Mouse (Mus musculus) CD8-positive naive resting alpha-beta T cell, adult 2 months (primary cell): ENCODE data around the gene Syne3.
A peak's percentile ranks its signal among the peaks of the same experiment; 100 is the strongest.

Experiments used
- DNase-seq, 2 experiments: peaks; one replicate each; pipeline ENCODE4 v3.0.0; 2022; ENCODE audit warnings: low read depth in 2 of 2, low spot score in 2 of 2

The Syne3 gene

GRCm38 (mm10) chr12:104969618-104970017 lies 40.0 kb downstream of the Syne3 start:
- DNase-seq, result no peak

- DNase-seq, result no peak
These were observed 40.4 kb downstream of the Syne3 start for GRCm38 (mm10) chr12:104969177-104969576.

GRCm38 (mm10) chr12:104964953-104965911 lies 44.4 kb downstream of the Syne3 start:
- DNase-seq, result no peak

- DNase-seq, result no peak
These were observed 49.2 kb downstream of the Syne3 start for GRCm38 (mm10) chr12:104960421-104960820.

- DNase-seq, result no peak
These were observed 49.6 kb downstream of the Syne3 start for GRCm38 (mm10) chr12:104959966-104960365.

GRCm38 (mm10) chr12:104958263-104958662 lies 51.3 kb downstream of the Syne3 start:
- no peak for DNase-seq

- no peak for DNase-seq
These were observed 52.4 kb downstream of the Syne3 start for GRCm38 (mm10) chr12:104957165-104957564.

- no peak for DNase-seq
These were observed 53.2 kb downstream of the Syne3 start for GRCm38 (mm10) chr12:104956406-104956805.

- no peak for DNase-seq
These were observed 54.4 kb downstream of the Syne3 start for GRCm38 (mm10) chr12:104955003-104955800.

- peak; percentile 46 to 56 for DNase-seq
These were observed 55.7 kb downstream of the Syne3 start for GRCm38 (mm10) chr12:104953941-104954340.

- peak; percentile 78 to 82 for DNase-seq
These were observed 57.2 kb downstream of the Syne3 start for GRCm38 (mm10) chr12:104952458-104952857.

- no peak for DNase-seq
These were observed 61.7 kb downstream of the Syne3 start for GRCm38 (mm10) chr12:104947911-104948310.

GRCm38 (mm10) chr12:104946231-104946630 lies 63.4 kb downstream of the Syne3 start:
- DNase-seq, result no peak

- DNase-seq, result no peak
These were observed 69.1 kb downstream of the Syne3 start for GRCm38 (mm10) chr12:104940466-104940865.

- no peak for DNase-seq
These were observed 69.6 kb downstream of the Syne3 start for GRCm38 (mm10) chr12:104940027-104940386.

GRCm38 (mm10) chr12:104939372-104940026 lies 70.1 kb downstream of the Syne3 start:
- DNase-seq, result peak; percentile 20 to 35

- no peak for DNase-seq
These were observed 70.7 kb downstream of the Syne3 start for GRCm38 (mm10) chr12:104938935-104939334.

- peak in 1 of 2 experiments; percentile 32 for DNase-seq
These were observed 73.4 kb downstream of the Syne3 start for GRCm38 (mm10) chr12:104936223-104936622.

- DNase-seq, result no peak
These were observed 74.5 kb downstream of the Syne3 start for GRCm38 (mm10) chr12:104935144-104935543.

- no peak for DNase-seq
These were observed 75.8 kb downstream of the Syne3 start for GRCm38 (mm10) chr12:104933800-104934199.

- DNase-seq, result no peak
These were observed 76.4 kb downstream of the Syne3 start for GRCm38 (mm10) chr12:104933217-104933616.
